Mouse (Mus musculus) spleen, postnatal 14 days (tissue): ENCODE data around the gene Ppp2r3d.
A peak's percentile ranks its signal among the peaks of the same experiment; 100 is the strongest.
"Not testable (repeated sequence)": the region's sequence is repeated elsewhere in the genome, so short reads cannot be mapped to it uniquely, and the experiment has no call there.

Experiments used
- DNase-seq, 2 experiments: peaks; one replicate each; pipeline ENCODE4 v3.0.0; 2021 to 2022; ENCODE audit warnings: low spot score in 2 of 2

The Ppp2r3d gene

GRCm38 (mm10) chr9:124476096-124476902 is at the start of gene Ppp2r3d:
Gene Ppp2r3d, minus strand, starts transcription at chr9:124476898.
- DNase-seq = no peak

- DNase-seq = not testable (repeated sequence)
These were observed 17.0 kb upstream of the Ppp2r3d start, which contains the start of gene Gm21836 for GRCm38 (mm10) chr9:124493693-124494092. Gene Gm21836, minus strand, starts transcription at chr9:124493793.

GRCm38 (mm10) chr9:124480361-124480980 is 3.8 kb upstream of the Ppp2r3d start:
- not testable (repeated sequence) for DNase-seq

- DNase-seq = no peak
These were observed 1.4 kb upstream of the Ppp2r3d start for GRCm38 (mm10) chr9:124478081-124478480.

- DNase-seq = no peak
These were observed 1.0 kb downstream of the Ppp2r3d start for GRCm38 (mm10) chr9:124475689-124476088.

GRCm38 (mm10) chr9:124456572-124456971 is 20.1 kb downstream of the Ppp2r3d start:
- DNase-seq = no peak

GRCm38 (mm10) chr9:124442533-124442855 is 34.2 kb downstream of the Ppp2r3d start:
- DNase-seq = no peak

- no peak for DNase-seq
These were observed 34.8 kb downstream of the Ppp2r3d start for GRCm38 (mm10) chr9:124441681-124442532.

GRCm38 (mm10) chr9:124440724-124441045 is 36.0 kb downstream of the Ppp2r3d start:
- no peak for DNase-seq

GRCm38 (mm10) chr9:124439848-124440723 is 36.6 kb downstream of the Ppp2r3d start:
- DNase-seq = no peak

- DNase-seq = no peak
These were observed 37.3 kb downstream of the Ppp2r3d start for GRCm38 (mm10) chr9:124439403-124439847.

GRCm38 (mm10) chr9:124438686-124439346 is 37.9 kb downstream of the Ppp2r3d start:
- DNase-seq = no peak

- peak; percentile 56 to 77 for DNase-seq
These were observed 51.2 kb downstream of the Ppp2r3d start for GRCm38 (mm10) chr9:124425411-124425885.

GRCm38 (mm10) chr9:124424542-124425410 is 51.9 kb downstream of the Ppp2r3d start:
- peak; percentile 81 to 88 for DNase-seq

- DNase-seq = no peak
These were observed 52.5 kb downstream of the Ppp2r3d start for GRCm38 (mm10) chr9:124424292-124424541.

- DNase-seq = peak; percentile 78 to 88
These were observed 53.0 kb downstream of the Ppp2r3d start for GRCm38 (mm10) chr9:124423552-124424291.

- peak; percentile 73 to 85 for DNase-seq
These were observed 53.7 kb downstream of the Ppp2r3d start for GRCm38 (mm10) chr9:124422900-124423551.

- DNase-seq = peak; percentile 27 to 45
These were observed 54.3 kb downstream of the Ppp2r3d start for GRCm38 (mm10) chr9:124422427-124422826.

GRCm38 (mm10) chr9:124412921-124413320 is 63.8 kb downstream of the Ppp2r3d start:
- DNase-seq = no peak
